Mouse (Mus musculus) lung, postnatal 36 days (tissue): ENCODE results near the gene Pccb.

Source experiments
- DNase-seq: peaks from one replicate; pipeline ENCODE4 v3.0.0; 2022; ENCODE audit warnings: mixed read lengths

The Pccb gene

DNA sequence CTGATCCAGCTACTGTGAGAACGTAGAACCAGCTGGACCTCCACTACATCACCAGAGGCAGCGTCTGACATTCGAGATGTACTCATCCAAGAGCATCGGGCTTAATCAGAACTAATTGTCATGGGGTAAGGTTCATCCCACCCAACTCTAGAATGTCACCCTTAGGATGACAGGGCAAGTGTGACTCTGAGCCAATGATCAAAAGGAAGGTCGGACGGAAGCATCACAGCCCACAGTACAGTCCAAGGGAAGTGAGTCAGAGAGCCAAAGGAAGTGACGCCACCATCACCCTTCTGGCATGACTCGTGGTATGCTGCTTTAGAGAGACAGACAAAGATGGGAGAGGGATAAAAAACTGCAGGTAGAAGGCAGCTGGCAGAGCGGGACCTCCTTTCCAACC is 7.6 kb upstream of the Pccb start:
- no peak for DNase-seq

DNA sequence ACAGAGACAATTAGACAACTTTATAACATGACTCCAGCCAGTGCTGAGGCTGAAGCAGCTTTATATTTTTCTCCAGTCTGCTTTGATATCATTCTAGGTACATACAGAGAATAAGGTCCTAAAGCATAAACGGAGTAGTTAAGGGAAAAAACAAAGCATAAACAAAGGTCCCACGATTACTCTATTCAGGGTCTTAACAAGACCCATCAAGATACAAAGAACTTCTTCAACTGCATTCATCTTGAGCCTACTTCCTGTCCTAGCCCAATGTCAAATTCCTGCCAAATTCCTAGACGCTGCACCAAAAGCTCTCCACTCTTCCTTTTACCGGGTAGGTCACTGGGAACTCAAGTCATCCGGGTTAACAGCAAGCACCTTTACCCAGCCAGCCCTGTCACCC is 6.8 kb upstream of the Pccb start:
- DNase-seq = no peak

DNA sequence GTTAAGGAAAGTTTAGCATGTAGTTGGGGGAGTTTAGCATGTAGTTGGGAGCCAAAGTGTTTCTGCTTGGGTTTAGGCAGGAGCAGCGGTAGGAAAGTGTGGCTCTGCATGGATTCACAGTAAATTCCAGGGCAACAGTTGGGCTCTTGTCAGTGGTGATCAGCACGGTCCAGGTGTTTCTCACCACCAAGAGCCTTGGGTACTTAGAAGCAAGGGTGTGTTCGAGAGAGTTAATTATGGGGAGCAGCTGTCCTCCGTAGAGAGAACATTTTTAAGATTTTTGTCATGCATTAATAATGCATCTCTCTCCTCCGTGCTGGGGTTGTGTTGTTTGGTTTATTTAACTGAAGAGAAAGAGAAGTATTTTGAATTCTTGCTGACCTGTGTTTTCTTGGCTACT is 3.9 kb upstream of the Pccb start:
- DNase-seq = no peak

DNA sequence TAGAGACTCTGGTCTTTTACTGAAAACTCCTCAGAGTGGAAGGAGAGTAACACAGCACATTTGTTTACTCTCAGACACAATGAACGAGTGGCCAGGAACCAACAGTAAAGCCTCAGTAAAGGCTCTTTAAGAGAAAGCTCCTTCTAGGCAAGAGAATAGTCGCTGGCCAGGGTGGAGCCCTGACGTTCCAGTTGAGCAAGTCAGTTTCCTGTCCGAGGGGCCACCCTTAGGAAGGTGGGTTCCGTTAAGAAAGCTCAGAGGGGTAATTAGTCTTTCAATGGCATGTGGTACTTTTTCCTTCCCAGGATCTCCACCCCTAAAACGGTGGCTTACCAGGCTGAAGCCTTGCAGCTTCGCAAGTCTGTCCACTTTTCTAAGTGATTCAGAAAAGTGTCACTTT is 2.7 kb upstream of the Pccb start:
- peak; percentile 31 for DNase-seq

GRCm38 (mm10) chr9:101036876-101037275 is 2.2 kb upstream of the Pccb start:
- no peak for DNase-seq

DNA sequence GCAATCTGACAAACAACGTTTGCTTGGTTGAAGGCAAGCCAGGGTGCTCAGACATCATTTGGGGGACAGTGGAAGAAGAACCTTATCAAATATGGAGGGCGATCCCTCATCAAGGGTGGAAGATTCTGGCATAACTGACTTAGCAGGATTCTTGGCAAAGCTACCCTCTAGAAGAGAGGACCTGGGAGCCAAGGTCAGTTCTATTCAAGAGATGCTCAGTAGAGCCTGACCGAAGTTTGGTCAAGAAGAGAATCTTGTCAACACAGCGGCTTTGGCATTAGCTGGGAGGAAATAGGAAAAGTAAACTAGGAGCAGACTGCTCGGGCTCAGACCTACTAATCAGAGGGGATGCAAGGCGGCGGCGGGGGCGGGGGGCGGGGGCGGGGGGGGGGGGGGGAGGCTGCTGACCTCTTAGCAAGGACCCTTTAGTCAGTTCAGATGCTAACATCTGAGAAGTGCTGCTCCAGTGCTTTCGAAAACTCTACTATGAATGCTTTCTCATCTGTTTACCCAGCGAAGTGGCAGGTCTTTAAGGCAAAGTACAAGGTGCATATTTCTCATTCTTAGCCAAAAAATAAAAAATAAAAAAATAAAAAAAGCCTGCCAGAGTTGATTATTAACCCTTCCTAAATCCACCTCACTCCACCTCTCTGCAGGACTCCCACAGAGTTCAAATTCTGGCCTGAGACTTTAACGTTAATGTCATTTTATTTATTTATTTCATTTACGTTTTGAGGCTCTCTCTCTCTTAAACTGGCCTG is 1.3 kb upstream of the Pccb start:
- DNase-seq = no peak

DNA sequence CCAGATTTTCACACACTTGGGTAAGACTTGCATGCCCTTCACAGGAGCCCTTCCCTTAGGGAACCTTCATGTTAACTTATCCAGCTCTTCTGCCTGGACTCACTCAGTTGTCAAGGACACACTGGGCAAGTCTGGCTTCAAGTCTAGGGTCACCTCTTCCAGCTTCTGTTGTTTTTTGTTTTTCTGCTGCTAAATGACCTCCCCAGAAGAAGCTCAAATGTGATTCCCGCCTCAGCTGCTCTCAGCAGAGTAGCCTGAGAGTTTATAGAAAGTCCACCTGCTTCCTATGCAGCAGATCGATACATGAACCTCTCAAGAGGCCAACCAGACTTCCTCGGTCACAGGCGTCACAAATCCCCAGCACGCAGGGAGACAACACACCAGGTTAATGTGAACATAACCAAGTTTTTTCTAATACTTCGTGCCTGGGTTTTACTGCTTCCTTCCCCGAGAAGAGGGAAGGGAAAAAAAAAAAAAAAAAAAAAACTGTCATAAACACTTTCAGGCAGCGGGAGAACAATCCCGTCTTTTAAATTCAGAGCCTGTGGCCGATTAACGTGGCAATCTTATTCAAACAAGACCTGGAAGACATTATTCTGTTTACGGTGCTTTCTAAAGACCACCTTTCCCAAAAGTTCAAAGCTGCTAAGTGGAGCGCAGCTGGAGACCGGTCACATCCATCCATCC is 794 bp downstream of the Pccb start:
- DNase-seq = no peak

- DNase-seq = no peak
These were observed 15.9 kb downstream of the Pccb start for GRCm38 (mm10) chr9:101018768-101019167.

GRCm38 (mm10) chr9:101017734-101018516 is 16.8 kb downstream of the Pccb start:
- no peak for DNase-seq

GRCm38 (mm10) chr9:101015324-101015723 is 19.4 kb downstream of the Pccb start:
- no peak for DNase-seq

- DNase-seq = no peak
These were observed 22.3 kb downstream of the Pccb start for GRCm38 (mm10) chr9:101012433-101012832.

GRCm38 (mm10) chr9:101005866-101006265 is 28.8 kb downstream of the Pccb start:
- DNase-seq = peak; percentile 46

- no peak for DNase-seq
These were observed 31.4 kb downstream of the Pccb start for GRCm38 (mm10) chr9:101003302-101003701.

- DNase-seq = no peak
These were observed 31.9 kb downstream of the Pccb start for GRCm38 (mm10) chr9:101002841-101003240.

DNA sequence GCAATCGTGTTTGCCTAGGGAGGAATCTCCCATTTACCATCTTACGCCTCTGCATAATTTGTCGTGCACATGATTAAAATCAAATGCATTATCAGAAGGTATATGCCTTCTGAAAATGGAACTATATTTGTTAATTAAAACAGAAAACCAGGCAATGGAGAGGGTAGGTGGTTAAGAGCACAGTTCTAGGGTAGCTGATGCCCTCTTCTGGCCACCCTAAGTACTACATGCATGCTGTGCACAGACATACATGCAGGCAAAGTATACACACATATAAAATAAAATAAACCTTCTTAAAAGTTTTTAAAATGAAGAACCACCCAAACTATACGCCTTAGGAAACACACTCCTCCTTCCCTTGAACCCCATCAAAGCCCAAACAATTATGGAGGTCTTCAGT is 32.6 kb downstream of the Pccb start:
- DNase-seq = peak; percentile 37

DNA sequence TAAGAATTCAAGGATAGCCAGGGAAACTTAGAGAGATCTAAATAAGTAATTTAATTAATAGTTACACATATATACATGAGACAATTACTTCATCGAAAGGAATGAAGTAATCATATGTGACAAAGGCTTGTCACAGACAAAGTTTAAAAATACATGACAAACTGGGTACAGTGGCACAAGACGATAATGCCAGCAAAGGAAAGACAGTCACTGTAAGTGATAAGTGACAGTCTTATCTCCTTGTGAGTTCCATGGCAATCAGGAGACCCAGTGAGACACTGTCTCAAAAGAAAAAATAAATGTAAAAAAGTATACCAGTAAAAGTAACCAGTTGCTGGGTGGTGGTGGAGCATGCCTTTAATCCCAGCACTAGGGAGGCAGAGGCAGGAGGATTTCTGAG is 37.6 kb downstream of the Pccb start:
- DNase-seq = no peak

DNA sequence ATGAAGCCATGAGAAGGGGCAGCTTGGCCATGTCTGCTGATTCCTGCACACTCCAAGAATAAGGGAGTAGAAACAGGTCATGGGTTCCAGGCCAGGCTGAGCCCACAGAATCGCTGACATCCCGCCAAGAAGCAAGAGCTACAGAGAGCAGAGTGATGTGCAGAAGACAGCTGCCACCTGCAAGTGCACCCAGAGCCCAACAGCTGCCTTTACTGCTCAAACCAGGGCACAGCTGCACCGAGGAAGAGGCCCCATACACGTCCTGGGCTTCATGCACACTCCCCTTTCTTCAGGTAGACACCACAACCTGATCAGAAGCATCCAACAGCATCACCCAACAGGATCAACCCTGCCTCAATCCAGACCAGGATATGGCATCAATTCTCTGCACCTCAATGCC is 40.8 kb downstream of the Pccb start:
- DNase-seq = no peak

DNA sequence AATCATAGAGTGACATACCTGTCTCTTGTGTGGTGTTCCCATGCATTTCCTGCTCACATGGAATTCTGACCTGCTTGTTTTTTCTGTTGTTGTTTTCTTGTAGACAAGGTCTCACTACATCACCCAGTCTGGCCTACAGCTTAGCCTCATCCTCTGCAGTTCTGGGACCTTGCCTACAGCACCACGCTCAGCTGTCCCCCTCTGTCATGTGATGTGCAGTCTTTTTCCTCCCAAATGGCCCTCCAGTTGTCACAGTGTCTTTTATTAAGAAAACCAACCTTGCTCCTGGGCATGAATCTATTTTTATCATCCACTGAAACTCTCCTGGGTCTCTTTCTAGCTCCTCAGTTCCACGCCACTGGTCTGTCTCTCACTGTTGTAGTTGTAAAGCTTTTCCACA is 42.5 kb downstream of the Pccb start:
- DNase-seq = no peak

DNA sequence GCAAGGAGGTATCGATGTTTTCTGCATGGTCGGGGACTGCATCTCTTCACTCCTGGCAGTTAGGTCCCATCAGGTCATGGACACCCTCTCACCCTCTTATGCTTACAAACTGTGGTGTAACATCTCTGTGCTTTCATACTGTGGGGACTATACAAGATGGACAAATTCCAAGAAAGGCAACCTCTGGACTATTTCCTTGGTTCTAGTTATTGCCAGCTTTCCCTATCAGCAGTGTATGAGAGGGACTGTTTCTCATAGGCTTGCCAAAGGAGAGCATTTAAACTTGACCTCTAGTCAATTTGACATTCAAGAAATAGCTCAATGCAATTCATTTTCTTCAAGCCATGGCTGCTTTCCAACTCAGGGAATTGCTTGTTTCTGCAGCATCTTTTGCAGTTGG is 43.4 kb downstream of the Pccb start:
- DNase-seq = no peak

- no peak for DNase-seq
These were observed 44.1 kb downstream of the Pccb start for GRCm38 (mm10) chr9:100990609-100991008.

DNA sequence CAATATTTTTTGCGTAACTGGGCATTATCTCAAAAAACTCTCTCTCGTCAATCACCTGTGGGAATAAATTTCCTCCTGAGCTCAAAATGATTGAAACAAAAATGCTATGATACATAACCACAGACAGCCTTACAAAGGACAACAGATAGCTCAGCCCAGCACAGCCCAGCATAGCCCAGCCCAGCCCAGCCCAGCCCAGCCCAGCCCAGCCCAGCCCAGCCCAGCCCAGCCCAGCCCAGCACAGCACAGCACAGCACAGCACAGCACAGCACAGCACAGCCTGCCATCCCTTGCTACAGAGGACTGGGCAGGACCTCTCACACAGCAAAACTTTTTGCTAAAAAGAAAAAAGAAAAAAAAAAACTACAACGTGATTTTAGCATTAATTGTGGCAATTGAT is 46.8 kb downstream of the Pccb start:
- no peak for DNase-seq

DNA sequence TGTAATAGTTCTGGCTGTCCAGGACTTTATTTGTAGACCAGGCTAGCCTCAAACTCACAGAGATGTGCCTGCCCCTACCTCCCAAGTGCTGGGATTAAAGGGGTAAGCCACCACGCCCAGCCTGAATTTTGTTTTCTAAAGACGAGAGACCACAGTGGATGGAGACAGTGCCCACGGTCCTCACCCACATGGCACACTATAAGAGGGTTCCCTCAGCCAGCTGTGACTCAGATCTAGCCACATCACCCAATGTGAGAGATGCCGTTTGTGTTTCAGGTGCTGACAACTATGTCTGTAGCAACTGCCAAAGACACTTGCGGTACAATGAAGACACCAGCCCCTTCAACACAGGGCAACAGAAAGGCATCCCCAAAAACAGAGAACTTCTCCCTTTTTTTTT is 47.7 kb downstream of the Pccb start:
- no peak for DNase-seq

DNA sequence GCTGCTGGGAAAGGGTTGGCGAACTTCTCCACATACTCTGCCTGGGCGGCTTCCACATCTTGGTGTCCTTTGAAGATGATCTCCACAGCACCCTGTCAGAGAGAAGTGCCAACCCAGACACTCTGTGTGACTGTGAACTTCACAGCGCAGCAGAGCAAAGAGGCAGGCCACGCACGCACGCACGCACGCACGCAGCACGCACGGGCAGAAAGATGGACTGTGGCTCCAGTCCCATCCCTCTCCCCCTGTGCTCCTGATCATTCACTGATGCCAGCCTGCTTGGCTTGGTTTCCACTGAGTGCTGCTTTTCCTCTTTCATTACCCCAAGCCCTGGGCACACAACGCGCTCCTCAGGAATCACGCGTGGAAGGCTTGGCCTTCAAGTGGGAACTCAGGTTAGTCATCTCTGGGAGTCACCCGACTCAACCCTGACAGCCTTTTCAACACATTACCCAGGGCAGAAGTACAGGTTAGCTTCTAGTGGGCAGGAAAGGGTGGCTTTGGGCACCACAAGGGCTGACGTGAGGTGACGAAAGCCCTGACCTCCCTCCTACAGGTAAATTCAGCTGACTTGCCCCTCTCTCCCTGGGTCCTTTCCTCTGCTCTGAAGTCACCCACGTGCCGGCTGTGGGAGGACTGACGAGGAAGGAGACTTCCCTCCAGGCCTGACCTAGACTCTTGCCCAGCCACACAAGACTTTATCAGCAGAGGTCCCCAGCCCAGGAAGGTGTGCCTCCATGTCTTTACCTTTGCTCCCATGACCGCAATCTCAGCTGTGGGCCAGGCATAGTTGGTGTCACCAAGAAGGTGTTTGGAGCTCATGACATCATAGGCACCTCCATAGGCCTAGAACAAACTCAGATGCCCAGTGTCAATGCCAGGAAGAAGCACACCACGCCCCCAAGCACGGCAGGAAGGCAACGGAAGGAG is 50.1 kb downstream of the Pccb start:
- no peak for DNase-seq
